Mouse (Mus musculus) heart, embryonic 13.5 days (tissue): ENCODE measurements at regions not wholly inside any gene's neighbourhood (a gene's known extent, or its start where the extent isn't known, plus 50 kb on each side); places are given as distances from the start of the nearest gene placed in this dataset.

Source experiments
- ATAC-seq: fragments of 200-750 bp; cut with Nextera tagmentation; 2 replicates; pipeline ENCODE4 v1.8.0; 2017; ENCODE audit warnings: moderate TSS enrichment; ENCODE audit not compliant: insufficient number of reproducible peaks, low FRiP score, low TSS enrichment; ENCODE audit errors: extremely low read depth
- H3K27ac ChIP-seq: fragments of 300-500 bp; sonication (generic); replicated peaks from 2 replicates; pipeline ENCODE4 v1.5.1; 2015; ENCODE audit warnings: moderate library complexity, mild to moderate bottlenecking, inconsistent platforms
- H3K27me3 ChIP-seq: fragments of 300-500 bp; sonication (generic); replicated peaks from 2 replicates; pipeline ENCODE4 v1.6.1; 2015; ENCODE audit warnings: mild to moderate bottlenecking, inconsistent platforms
- H3K36me3 ChIP-seq: fragments of 300-500 bp; sonication (generic); 2 replicates; pipeline ENCODE4 v1.6.1; 2015; ENCODE audit warnings: mild to moderate bottlenecking, inconsistent platforms
- H3K4me1 ChIP-seq: fragments of 300-500 bp; sonication (generic); 2 replicates; pipeline ENCODE4 v1.6.1; 2015; ENCODE audit warnings: inconsistent platforms
- H3K4me2 ChIP-seq: fragments of 300-500 bp; sonication (generic); 2 replicates; pipeline ENCODE4 v1.6.1; 2015; ENCODE audit warnings: inconsistent platforms, mild to moderate bottlenecking, moderate library complexity
- H3K4me3 ChIP-seq: fragments of 300-500 bp; sonication (generic); 2 replicates; pipeline ENCODE4 v1.5.1; 2015; ENCODE audit warnings: moderate library complexity, mild to moderate bottlenecking, inconsistent platforms
- H3K9ac ChIP-seq: fragments of 300-500 bp; sonication (generic); 2 replicates; pipeline ENCODE4 v1.6.1; 2015; ENCODE audit warnings: inconsistent platforms, mild to moderate bottlenecking, moderate library complexity
- H3K9me3 ChIP-seq: fragments of 300-500 bp; sonication (generic); 2 replicates; pipeline ENCODE4 v1.6.1; 2016; ENCODE audit warnings: inconsistent platforms
- WGBS: fragments of 180-500 bp; shearing (Covaris S2); methylation state at CpG from one replicate; pipeline ENCODE4 v1.1.7; 2015; ENCODE audit warnings: mixed read lengths; 5-methylcytosine and 5-hydroxymethylcytosine counted together

GRCm38 (mm10) chr4:150800774-150801173, 52.9 kb upstream of the Errfi1 start:
- Histone ChIP-seq H3K36me3 (no peaks in the 10 kb centered on the region), H3K4me2 (no peak overlapping the region), H3K27me3 (0 out of 2 replicates have a peak, but pooled peaks cover 3% of the 10 kb centered on the region), H3K4me1 (peaks cover 30% of the 10 kb centered on the region), H3K9me3 (no peaks in the 10 kb centered on the region), H3K27ac (no peak overlapping the region), H3K4me3 (no peak overlapping the region), H3K9ac (no peak overlapping the region)
- no peak for ATAC-seq
- WGBS = 64% methylated on average over 8 of the region's 8 CpGs

- no peak overlapping the region for H3K4me3 ChIP-seq
- H3K4me2 ChIP-seq = peak overlapping the region; percentile 56
- no peaks in the 10 kb centered on the region for H3K27me3 ChIP-seq
- peaks cover 25% of the 10 kb centered on the region for H3K4me1 ChIP-seq
- H3K27ac ChIP-seq = peak overlapping the region; percentile 77
- no peaks in the 10 kb centered on the region for H3K36me3 ChIP-seq
- peak overlapping the region; percentile 33 for H3K9ac ChIP-seq
- H3K9me3 ChIP-seq = no peaks in the 10 kb centered on the region
- WGBS = 20% methylated on average over 22 of the region's 22 CpGs
- no peak for ATAC-seq
Measured at GRCm38 (mm10) chr4:150799550-150800398, 53.9 kb upstream of the Errfi1 start.

GRCm38 (mm10) chr4:150798783-150799530, 54.8 kb upstream of the Errfi1 start:
- no peaks in the 10 kb centered on the region for H3K27me3 ChIP-seq
- no peak overlapping the region for H3K4me3 ChIP-seq
- H3K4me2 ChIP-seq = peak overlapping the region; percentile 56
- H3K36me3 ChIP-seq = no peaks in the 10 kb centered on the region
- no peak overlapping the region for H3K9ac ChIP-seq
- H3K4me1 ChIP-seq = peaks cover 33% of the 10 kb centered on the region
- no peaks in the 10 kb centered on the region for H3K9me3 ChIP-seq
- H3K27ac ChIP-seq = peak overlapping the region; percentile 77
- ATAC-seq = no peak; the same call in 1 of the 2 replicates
- 30% methylated on average over 13 of the region's 13 CpGs for WGBS

GRCm38 (mm10) chr4:150798281-150798680, 55.4 kb upstream of the Errfi1 start:
- no peak for ATAC-seq
- WGBS = 79% methylated on average over 8 of the region's 8 CpGs
- H3K27me3 ChIP-seq = no peaks in the 10 kb centered on the region
- H3K9ac ChIP-seq = no peak overlapping the region
- peaks cover 33% of the 10 kb centered on the region for H3K4me1 ChIP-seq
- H3K27ac ChIP-seq = peak overlapping the region; percentile 77
- H3K4me3 ChIP-seq = no peak overlapping the region
- no peak overlapping the region for H3K4me2 ChIP-seq
- no peaks in the 10 kb centered on the region for H3K36me3 ChIP-seq
- no peaks in the 10 kb centered on the region for H3K9me3 ChIP-seq

GRCm38 (mm10) chr4:150797057-150797456, 56.7 kb upstream of the Errfi1 start:
- H3K36me3 ChIP-seq = no peaks in the 10 kb centered on the region
- H3K9me3 ChIP-seq = no peaks in the 10 kb centered on the region
- no peak overlapping the region for H3K9ac ChIP-seq
- no peaks in the 10 kb centered on the region for H3K27me3 ChIP-seq
- 78% methylated on average over 3 of the region's 3 CpGs for WGBS
- no peak for ATAC-seq
- H3K4me3 ChIP-seq = no peak overlapping the region
- peaks cover 33% of the 10 kb centered on the region for H3K4me1 ChIP-seq
- no peak overlapping the region for H3K27ac ChIP-seq
- no peak overlapping the region for H3K4me2 ChIP-seq

DNA sequence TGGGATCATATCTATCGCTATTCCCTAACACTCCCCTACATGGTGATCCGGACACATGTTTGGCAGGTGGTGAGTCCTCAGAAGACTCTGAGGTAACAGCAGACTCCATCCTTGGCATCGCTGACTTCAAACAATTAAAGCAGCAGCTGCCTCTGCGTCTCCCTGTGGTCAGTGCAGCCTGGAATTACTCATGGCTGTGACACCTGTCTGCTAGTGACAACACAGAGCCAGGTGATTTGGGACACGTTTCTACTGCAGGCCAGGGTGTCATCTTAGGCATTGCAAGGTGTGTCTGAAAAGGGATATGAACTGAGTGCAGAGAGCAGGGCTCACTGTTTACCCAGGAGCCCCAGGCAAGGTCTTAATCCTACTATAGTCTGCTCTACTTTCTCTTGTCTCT, 58.8 kb upstream of the Errfi1 start:
- Histone ChIP-seq H3K36me3 (no peaks in the 10 kb centered on the region), H3K4me3 (no peak overlapping the region), H3K9ac (no peak overlapping the region), H3K9me3 (no peaks in the 10 kb centered on the region), H3K27ac (no peak overlapping the region), H3K27me3 (no peaks in the 10 kb centered on the region), H3K4me2 (no peak overlapping the region), H3K4me1 (peaks cover 22% of the 10 kb centered on the region)
- WGBS = 40% methylated on average over 5 of the region's 5 CpGs
- no peak for ATAC-seq

DNA sequence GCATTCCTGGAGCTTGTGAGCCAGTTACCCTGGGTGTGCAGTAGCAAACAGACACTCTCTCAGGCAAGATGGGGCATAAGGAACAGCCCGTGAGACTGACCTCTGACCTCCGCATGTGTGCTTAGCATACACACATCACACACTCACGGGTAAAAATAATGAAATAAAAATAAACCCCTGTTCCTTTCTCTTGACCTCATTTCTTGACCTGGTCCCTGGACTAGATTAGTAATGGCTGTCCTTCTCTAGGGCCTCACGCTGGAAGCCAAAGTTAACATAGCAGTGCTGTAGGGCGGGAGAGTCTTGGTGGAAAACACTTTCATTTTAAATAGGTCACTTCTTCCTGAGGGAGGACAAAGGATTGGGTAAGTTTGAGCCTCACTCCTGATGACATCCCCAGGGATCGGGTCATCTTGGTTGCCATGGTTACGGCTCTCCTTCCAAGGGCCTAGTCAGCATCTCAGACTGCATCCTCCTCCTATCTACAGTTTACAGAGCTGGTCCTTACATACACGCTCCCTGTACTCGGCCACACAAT, 59.4 kb upstream of the Errfi1 start:
- H3K27me3 ChIP-seq = no peaks in the 10 kb centered on the region
- peaks cover 17% of the 10 kb centered on the region for H3K4me1 ChIP-seq
- no peak for ATAC-seq
- no peaks in the 10 kb centered on the region for H3K36me3 ChIP-seq
- H3K9me3 ChIP-seq = no peaks in the 10 kb centered on the region
- H3K27ac ChIP-seq = no peak overlapping the region
- H3K4me2 ChIP-seq = no peak overlapping the region
- no peak overlapping the region for H3K4me3 ChIP-seq
- no peak overlapping the region for H3K9ac ChIP-seq
- WGBS = 59% methylated on average over 9 of the region's 9 CpGs

DNA sequence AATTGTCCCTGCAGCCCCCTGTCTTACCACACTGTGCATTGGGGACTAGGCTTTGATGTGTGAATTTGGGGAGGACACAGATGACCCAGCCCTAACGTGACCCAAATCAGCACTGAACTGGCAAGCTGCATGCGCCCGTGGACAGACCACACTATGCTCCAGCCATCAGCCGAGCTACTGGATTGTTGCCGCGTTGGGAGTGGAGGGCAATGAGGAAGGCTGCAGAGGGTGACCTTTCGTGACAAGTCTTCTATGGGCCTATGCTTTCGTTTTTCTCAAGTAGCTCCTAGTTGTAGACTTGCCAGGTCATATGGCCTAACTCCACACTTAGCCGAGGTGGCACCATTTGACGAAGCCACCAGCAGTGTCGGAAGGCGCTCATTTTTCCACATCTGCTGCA, 60.6 kb upstream of the Errfi1 start:
- H3K9ac ChIP-seq = no peak overlapping the region
- WGBS = 81% methylated on average over 12 of the region's 12 CpGs
- H3K4me3 ChIP-seq = no peak overlapping the region
- no peaks in the 10 kb centered on the region for H3K27me3 ChIP-seq
- no peaks in the 10 kb centered on the region for H3K9me3 ChIP-seq
- H3K36me3 ChIP-seq = no peaks in the 10 kb centered on the region
- no peak for ATAC-seq
- H3K4me1 ChIP-seq = peaks cover 9% of the 10 kb centered on the region; the same call in 1 of the 2 replicates
- H3K27ac ChIP-seq = no peak overlapping the region
- no peak overlapping the region for H3K4me2 ChIP-seq

GRCm38 (mm10) chr4:150789166-150789565, 64.6 kb upstream of the Errfi1 start:
- H3K4me2 ChIP-seq = no peak overlapping the region
- no peak overlapping the region for H3K9ac ChIP-seq
- no peak for ATAC-seq
- no peak overlapping the region for H3K4me3 ChIP-seq
- no peaks in the 10 kb centered on the region for H3K27me3 ChIP-seq
- H3K9me3 ChIP-seq = no peaks in the 10 kb centered on the region
- no peaks in the 10 kb centered on the region for H3K36me3 ChIP-seq
- peaks cover 5% of the 10 kb centered on the region; the same call in 1 of the 2 replicates for H3K4me1 ChIP-seq
- WGBS = 58% methylated on average over 7 of the region's 7 CpGs
- H3K27ac ChIP-seq = no peak overlapping the region

DNA sequence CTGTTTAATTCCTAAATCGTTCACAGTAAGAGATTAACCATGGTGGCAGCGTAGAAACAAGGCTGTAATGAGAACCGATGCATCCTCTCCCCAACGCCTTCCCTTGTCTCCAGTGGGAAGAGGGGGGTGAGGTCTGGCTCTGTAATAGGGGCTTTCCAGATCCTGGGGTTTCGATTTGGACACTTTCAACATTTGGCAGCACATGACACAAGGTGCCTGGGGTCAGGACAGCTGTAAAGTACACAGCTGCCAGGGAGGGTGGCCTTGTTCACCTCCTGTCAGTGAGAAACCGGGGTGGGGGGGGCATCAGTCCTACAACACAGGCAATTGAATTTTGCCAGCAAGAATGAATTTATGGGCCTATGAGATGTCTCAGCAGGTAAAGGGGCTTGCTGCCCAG, 66.6 kb upstream of the Errfi1 start:
- H3K9ac ChIP-seq = no peak overlapping the region
- WGBS = 73% methylated on average over 6 of the region's 6 CpGs
- H3K36me3 ChIP-seq = no peaks in the 10 kb centered on the region
- H3K27ac ChIP-seq = no peak overlapping the region
- H3K4me3 ChIP-seq = no peak overlapping the region
- H3K27me3 ChIP-seq = no peaks in the 10 kb centered on the region
- H3K4me2 ChIP-seq = no peak overlapping the region
- H3K9me3 ChIP-seq = no peaks in the 10 kb centered on the region
- no peak for ATAC-seq
- peaks cover 4% of the 10 kb centered on the region for H3K4me1 ChIP-seq

DNA sequence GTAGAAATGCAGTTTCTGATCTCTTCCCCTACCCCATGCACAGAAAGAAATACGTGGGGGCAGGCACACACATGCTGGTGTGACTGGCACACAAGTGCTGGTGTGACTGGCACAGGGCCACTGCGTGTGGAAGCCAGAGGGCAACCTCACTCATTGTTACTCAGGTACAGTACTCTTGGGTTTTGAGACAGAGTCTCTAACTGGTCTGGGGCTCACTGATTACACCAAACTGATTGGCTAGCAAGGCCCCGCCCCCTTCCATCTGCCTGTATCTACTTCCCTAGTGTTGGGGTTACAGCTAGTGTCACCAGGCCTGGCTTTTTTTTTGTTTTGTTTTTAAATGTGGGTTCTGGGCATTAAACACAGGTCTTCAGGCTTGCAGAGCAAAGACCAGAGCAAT, 67.1 kb upstream of the Errfi1 start:
- no peak overlapping the region for H3K27ac ChIP-seq
- 77% methylated on average over 3 of the region's 3 CpGs for WGBS
- H3K9ac ChIP-seq = no peak overlapping the region
- H3K9me3 ChIP-seq = no peaks in the 10 kb centered on the region
- no peak for ATAC-seq
- H3K4me1 ChIP-seq = peaks cover 4% of the 10 kb centered on the region
- H3K27me3 ChIP-seq = no peaks in the 10 kb centered on the region
- H3K36me3 ChIP-seq = no peaks in the 10 kb centered on the region
- H3K4me3 ChIP-seq = no peak overlapping the region
- H3K4me2 ChIP-seq = no peak overlapping the region
